ENCODE assay signal across 16 mouse cellular contexts in the genomic region with DNA sequence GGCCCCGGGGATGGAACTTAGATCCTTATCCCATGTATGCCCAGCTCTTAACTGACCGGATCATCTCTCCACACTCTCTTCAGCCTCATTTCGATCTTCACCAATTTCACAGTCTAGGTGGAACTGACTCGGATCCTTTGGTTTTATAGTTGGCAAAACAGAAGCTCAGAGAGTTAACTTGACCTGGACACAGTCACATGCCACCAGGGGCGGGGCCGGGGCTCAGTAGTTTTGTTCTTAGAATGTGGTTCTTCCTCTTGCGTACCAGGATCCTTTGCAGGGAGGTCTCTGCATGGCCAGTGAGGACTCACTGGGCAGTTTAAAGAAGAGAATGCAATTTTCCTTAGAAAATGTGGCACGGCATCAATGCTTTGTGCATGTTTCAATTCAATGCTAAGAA.
DNase-seq lines count a peak whose midpoint lies in the region; ATAC-seq and TF ChIP-seq lines count a peak whose summit lies in the region.
"Had no signal": no experiment of that assay in that cellular context is flagged by ENCODE, and none has a peak within 500 bp of the region (broad histone marks: within the 10 kb centered on the region; RNA-seq: fewer than 3 reads in every experiment).

No protein-coding gene starts in this region.

- no peaks in the 10 kb centered on the region for H3K36me3 ChIP-seq in hindbrain, embryonic 13.5 days
- H3K36me3 ChIP-seq in hindbrain, embryonic 11.5 days (ENCODE audit: control insufficient read depth, insufficient read depth, low read length) = no peaks in the 10 kb centered on the region
- no peaks in the 10 kb centered on the region for H3K36me3 ChIP-seq in liver, embryonic 11.5 days (ENCODE audit: control insufficient read depth, insufficient read depth, low read length)
- H3K36me3 ChIP-seq in midbrain, postnatal 0 days (ENCODE audit: insufficient read depth, low read length) = no peaks in the 10 kb centered on the region
- H3K36me3 ChIP-seq: heart, embryonic 15.5 days; intestine, embryonic 15.5 days; midbrain, embryonic 12.5 days; neural tube, embryonic 12.5 days had no signal

- no peak for TF ChIP-seq CTCF in midbrain, postnatal 0 days (IDR thresholded peaks at IDR 0.05)

- no peaks in the 10 kb centered on the region for H3K9me3 ChIP-seq in hindbrain, embryonic 13.5 days
- no peaks in the 10 kb centered on the region for H3K9me3 ChIP-seq in hindbrain, embryonic 11.5 days (ENCODE audit: control insufficient read depth, low read length)
- no peaks in the 10 kb centered on the region for H3K9me3 ChIP-seq in liver, embryonic 11.5 days (ENCODE audit: control insufficient read depth, low read length)
- H3K9me3 ChIP-seq in midbrain, postnatal 0 days (ENCODE audit: low read length) = no peaks in the 10 kb centered on the region
- H3K9me3 ChIP-seq: heart, embryonic 15.5 days; intestine, embryonic 15.5 days; midbrain, embryonic 12.5 days; neural tube, embryonic 12.5 days had no signal

- no peak overlapping the region for H3K4me2 ChIP-seq in hindbrain, embryonic 13.5 days
- H3K4me2 ChIP-seq in hindbrain, embryonic 11.5 days (replicated peaks; ENCODE audit: low read depth, low read length) = no peak overlapping the region
- H3K4me2 ChIP-seq in liver, embryonic 11.5 days = peak overlapping the region; percentile 51
- H3K4me2 ChIP-seq in midbrain, postnatal 0 days (ENCODE audit: low read depth, low read length, poor library complexity, severe bottlenecking) = no peak overlapping the region
- H3K4me2 ChIP-seq: heart, embryonic 15.5 days; intestine, embryonic 15.5 days; midbrain, embryonic 12.5 days; neural tube, embryonic 12.5 days had no signal

- H3K27ac ChIP-seq in hindbrain, embryonic 13.5 days = peak overlapping the region; percentile 60
- H3K27ac ChIP-seq in hindbrain, embryonic 11.5 days (ENCODE audit: low read depth, low read length) = no peak overlapping the region
- no peak overlapping the region for H3K27ac ChIP-seq in liver, embryonic 11.5 days (ENCODE audit: low read depth, low read length)
- H3K27ac ChIP-seq in midbrain, postnatal 0 days (ENCODE audit: low read depth, low read length) = peak overlapping the region; percentile 57; the same call in 1 of the 2 replicates
- H3K27ac ChIP-seq: heart, embryonic 15.5 days; intestine, embryonic 15.5 days; midbrain, embryonic 12.5 days; neural tube, embryonic 12.5 days had no signal

- H3K4me3 ChIP-seq in hindbrain, embryonic 13.5 days = no peak overlapping the region
- no peak overlapping the region for H3K4me3 ChIP-seq in hindbrain, embryonic 11.5 days (ENCODE audit: low read depth, low read length)
- peak overlapping the region; percentile 53 for H3K4me3 ChIP-seq in liver, embryonic 11.5 days (ENCODE audit: low read depth, low read length)
- no peak overlapping the region for H3K4me3 ChIP-seq in midbrain, postnatal 0 days (ENCODE audit: low read depth, low read length)
- H3K4me3 ChIP-seq: heart, embryonic 15.5 days; intestine, embryonic 15.5 days; midbrain, embryonic 12.5 days; neural tube, embryonic 12.5 days had no signal

- no peak overlapping the region for H3K9ac ChIP-seq in hindbrain, embryonic 13.5 days
- H3K9ac ChIP-seq in hindbrain, embryonic 11.5 days (ENCODE audit: low read depth, low read length) = no peak overlapping the region
- peak overlapping the region; percentile 69; the same call in 1 of the 2 replicates for H3K9ac ChIP-seq in liver, embryonic 11.5 days (ENCODE audit: low read depth, low read length)
- no peak overlapping the region for H3K9ac ChIP-seq in midbrain, postnatal 0 days (replicated peaks; ENCODE audit: low read length, poor library complexity, severe bottlenecking)
- H3K9ac ChIP-seq: heart, embryonic 15.5 days; intestine, embryonic 15.5 days; midbrain, embryonic 12.5 days; neural tube, embryonic 12.5 days had no signal

- H3K27me3 ChIP-seq in hindbrain, embryonic 13.5 days = no peaks in the 10 kb centered on the region
- H3K27me3 ChIP-seq in hindbrain, embryonic 11.5 days (ENCODE audit: control insufficient read depth, insufficient read depth, low read length) = no peaks in the 10 kb centered on the region
- no peaks in the 10 kb centered on the region for H3K27me3 ChIP-seq in liver, embryonic 11.5 days (replicated peaks; ENCODE audit: control insufficient read depth, insufficient read depth, low read length)
- no peaks in the 10 kb centered on the region for H3K27me3 ChIP-seq in midbrain, postnatal 0 days (ENCODE audit: insufficient read depth, low read length)
- H3K27me3 ChIP-seq: heart, embryonic 15.5 days; intestine, embryonic 15.5 days; neural tube, embryonic 12.5 days had no signal

- ATAC-seq in hindbrain, embryonic 13.5 days (ENCODE audit: low FRiP score) = no peak
- no peak for ATAC-seq in hindbrain, embryonic 11.5 days (ENCODE audit: low FRiP score)
- ATAC-seq in liver, embryonic 11.5 days (replicated peaks; ENCODE audit: low FRiP score) = no peak
- no peak for ATAC-seq in midbrain, postnatal 0 days (ENCODE audit: low FRiP score)
- ATAC-seq: intestine, embryonic 15.5 days had no signal

- peaks cover 40% of the 10 kb centered on the region for H3K4me1 ChIP-seq in hindbrain, embryonic 13.5 days (replicated peaks)
- no peaks in the 10 kb centered on the region for H3K4me1 ChIP-seq in hindbrain, embryonic 11.5 days (replicated peaks; ENCODE audit: control insufficient read depth, insufficient read depth, low read length)
- peaks cover 12% of the 10 kb centered on the region for H3K4me1 ChIP-seq in liver, embryonic 11.5 days (replicated peaks; ENCODE audit: control insufficient read depth, insufficient read depth, low read length)
- peaks cover 2% of the 10 kb centered on the region; the same call in 1 of the 2 replicates for H3K4me1 ChIP-seq in midbrain, postnatal 0 days (ENCODE audit: insufficient read depth, low read length)
- H3K4me1 ChIP-seq: intestine, embryonic 15.5 days; neural tube, embryonic 12.5 days had no signal

- 94% methylated on average over 8 of the region's 8 CpGs for WGBS in hindbrain, embryonic 13.5 days
- 90% methylated on average over 8 of the region's 8 CpGs for WGBS in hindbrain, embryonic 11.5 days
- WGBS in liver, embryonic 11.5 days = 89% methylated on average over 8 of the region's 8 CpGs
- WGBS in midbrain, postnatal 0 days = 93% methylated on average over 8 of the region's 8 CpGs

- peak; percentile 11 for DNase-seq in cerebellum, adult 9-11 months
- DNase-seq in cerebellum, adult 11 months = no peak
- no peak for DNase-seq in hindbrain, embryonic 11.5 days (ENCODE audit: low spot score)
- DNase-seq in liver, embryonic 11.5 days (ENCODE audit: low spot score) = no peak
- DNase-seq in midbrain, postnatal 0 days (ENCODE audit: low spot score) = no peak
- DNase-seq in ovary, adult 18-20 months (ENCODE audit: low spot score) = no peak
- no peak for DNase-seq in gastrocnemius, postnatal 10 days
- DNase-seq: adrenal gland, postnatal 25 days; gastrocnemius, postnatal 36 days; kidney, postnatal 10 days; retina, postnatal 1 day had no signal

Comparison
In these comparisons a context has a peak if more than half of its experiments do, and no peak if none do; other contexts are left out.
1. H3K27ac ChIP-seq: peak in hindbrain, embryonic 13.5 days (single experiment) and midbrain, postnatal 0 days (single experiment); none in hindbrain, embryonic 11.5 days (single experiment) and liver, embryonic 11.5 days (single experiment).